Mouse (Mus musculus) C2C12 (cell line): ENCODE results near the gene Parp2.

Source experiments
- CEBPB ChIP-seq: IDR thresholded peaks from one replicate; pipeline ENCODE4 v1.6.1; 2011; ENCODE audit warnings: low read depth, mild to moderate bottlenecking, control low read depth, moderate library complexity
- CTCF ChIP-seq: IDR thresholded peaks from one replicate; pipeline ENCODE4 v1.5.1; 2011; ENCODE audit not compliant: control insufficient read depth, insufficient read depth, insufficient read length
- MAX ChIP-seq: IDR thresholded peaks from one replicate; pipeline ENCODE4 v1.6.1; 2011; ENCODE audit warnings: mild to moderate bottlenecking, control low read depth
- MYOD1 ChIP-seq: IDR thresholded peaks from one replicate; pipeline ENCODE4 v1.6.1; 2011; ENCODE audit warnings: low read depth; ENCODE audit not compliant: control insufficient read depth, insufficient read length
- MYOG ChIP-seq: IDR thresholded peaks from one replicate; pipeline ENCODE4 v1.6.1; 2011; ENCODE audit not compliant: control insufficient read depth, insufficient read length; ENCODE audit errors: extremely low read depth
- USF1 ChIP-seq: IDR thresholded peaks from one replicate; pipeline ENCODE4 v1.6.1; 2011; ENCODE audit warnings: low read depth, mild to moderate bottlenecking, control low read depth, moderate library complexity

DNA sequence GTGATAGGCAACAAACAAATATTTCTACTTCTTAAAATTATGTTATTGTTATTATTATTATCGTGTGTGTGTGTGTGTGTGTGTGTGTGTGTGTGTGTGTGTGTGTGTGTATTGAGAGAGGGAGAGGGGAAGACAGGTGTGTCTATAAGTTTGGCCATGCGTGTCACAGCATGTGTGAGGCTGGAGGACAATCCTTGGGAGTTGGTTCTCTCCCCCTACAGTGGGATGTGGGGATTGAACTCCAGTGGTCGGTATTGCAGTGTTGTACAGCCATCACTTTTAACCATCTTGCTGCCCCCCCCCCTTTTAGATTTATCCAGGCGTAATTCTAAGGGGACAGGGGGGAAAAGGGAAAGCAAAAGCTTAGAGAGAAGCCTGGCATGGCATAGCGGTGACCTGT is 61.0 kb downstream of the Parp2 start:
- TF ChIP-seq CTCF (no peak), USF1 (no peak), MAX (no peak), CEBPB (no peak), MYOG (no peak), MYOD1 (no peak)
